Mouse (Mus musculus) brain, embryonic 14.5 days (tissue): ENCODE results near the gene Ndufb4. TPM values are rescaled to one million over a fixed set of nuclear protein-coding genes. Genes with fewer than 3 reads are reported as not detected.
A peak's percentile ranks its signal among the peaks of the same experiment; 100 is the strongest.
"Not testable (repeated sequence)": the region's sequence is repeated elsewhere in the genome, so short reads cannot be mapped to it uniquely, and the experiment has no call there.

ENCODE experiments used
- DNase-seq: peaks from one replicate; pipeline ENCODE4 v3.0.0-alpha.2; 2011; ENCODE audit warnings: low read depth
- CTCF ChIP-seq: fragments of 200-500 bp; IDR thresholded peaks from 2 replicates; pipeline ENCODE4 v1.5.1; 2012; ENCODE audit warnings: inconsistent platforms, mild to moderate bottlenecking, moderate library complexity, borderline replicate concordance; ENCODE audit not compliant: insufficient read depth, insufficient read length; ENCODE audit errors: extremely low read depth
- POLR2A ChIP-seq: fragments of 200-500 bp; IDR thresholded peaks from 2 replicates; pipeline ENCODE4 v1.6.1; 2012; ENCODE audit warnings: mild to moderate bottlenecking, inconsistent platforms, borderline replicate concordance; ENCODE audit not compliant: poor library complexity, insufficient read depth, insufficient read length, severe bottlenecking; ENCODE audit errors: extremely low read depth
- polyA plus RNA-seq: library from polyadenylated mRNA; depleted of rRNA; stranded (reverse); fragments of >200 nt; gene quantifications from 2 replicates; pipeline ENCODE4 v1.2.3, GENCODE M21; 2012; rRNA removed

The Ndufb4 gene
- polyA plus RNA-seq, result 41.7 and 67.5 TPM in 2 replicates

DNA sequence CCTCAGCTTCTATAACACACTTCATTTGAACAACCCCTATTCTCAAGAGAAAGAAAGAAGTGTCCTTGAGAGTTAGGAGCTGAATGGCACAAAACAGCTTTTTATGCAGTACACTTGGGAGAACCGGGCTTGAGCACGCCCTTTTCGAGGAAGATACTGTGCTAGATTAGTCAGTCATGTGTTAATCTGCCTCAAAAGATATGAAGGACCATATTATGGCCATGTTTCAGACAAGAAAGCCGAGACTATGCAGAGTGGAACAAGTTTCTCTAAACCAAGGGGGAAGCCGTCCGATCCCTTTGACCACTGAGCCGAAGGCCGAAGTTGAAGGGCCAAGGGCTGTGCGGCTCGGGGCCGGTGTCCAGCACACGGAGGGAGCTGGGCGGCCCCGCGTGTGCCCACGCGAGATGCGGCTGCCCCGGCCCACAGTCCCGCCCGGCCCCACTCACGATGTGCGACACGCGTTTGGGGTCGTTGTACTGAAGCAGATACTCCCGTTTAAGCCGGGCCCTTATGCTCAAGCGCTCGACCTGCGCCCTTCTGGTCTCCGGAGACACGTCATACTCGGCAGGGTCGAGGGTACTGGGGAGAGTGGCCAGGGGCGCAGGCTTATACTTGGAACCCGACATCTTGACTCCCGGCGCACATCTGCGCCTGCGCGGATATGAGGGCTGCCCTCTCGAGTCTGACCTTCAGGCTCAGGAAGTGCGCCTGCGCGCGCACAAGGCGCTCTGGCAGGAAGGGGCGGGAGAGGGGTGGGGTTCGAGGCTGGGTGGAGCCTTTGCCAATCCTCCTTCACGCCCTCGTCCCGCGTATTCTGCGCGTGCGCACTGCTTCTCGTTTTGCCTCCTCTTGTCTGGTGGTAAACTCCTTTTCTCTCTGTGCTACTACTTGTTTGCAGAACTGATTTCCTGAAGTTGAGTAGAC, at the start of gene Ndufb4:
Gene Ndufb4, minus strand, starts transcription at position 723 of the 927 bp plus-strand sequence.
- no peak for TF ChIP-seq POLR2A
- TF ChIP-seq CTCF, result no peak
- DNase-seq, result peak; percentile 99

DNA sequence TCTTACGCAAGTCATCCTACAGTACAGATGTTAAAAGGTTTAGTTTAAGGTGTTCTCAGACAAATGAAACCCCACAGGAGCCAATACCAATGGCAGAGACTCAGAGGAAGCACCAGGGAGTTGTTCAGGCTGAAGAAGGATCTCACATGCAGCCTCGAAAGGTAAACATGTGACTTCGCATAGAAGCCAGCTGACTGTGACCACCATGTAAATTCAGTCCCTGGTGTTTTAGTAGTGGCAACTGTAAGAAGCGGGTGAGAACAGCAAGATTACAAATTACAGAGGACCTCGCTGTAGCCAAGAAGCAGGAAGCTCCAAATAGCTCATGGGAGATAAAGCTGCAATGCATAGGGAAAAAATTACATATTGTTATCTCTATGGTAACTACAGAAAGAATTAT, 49.6 kb upstream of the Ndufb4 start:
- no peak for TF ChIP-seq POLR2A
- TF ChIP-seq CTCF, result no peak
- DNase-seq, result no peak

DNA sequence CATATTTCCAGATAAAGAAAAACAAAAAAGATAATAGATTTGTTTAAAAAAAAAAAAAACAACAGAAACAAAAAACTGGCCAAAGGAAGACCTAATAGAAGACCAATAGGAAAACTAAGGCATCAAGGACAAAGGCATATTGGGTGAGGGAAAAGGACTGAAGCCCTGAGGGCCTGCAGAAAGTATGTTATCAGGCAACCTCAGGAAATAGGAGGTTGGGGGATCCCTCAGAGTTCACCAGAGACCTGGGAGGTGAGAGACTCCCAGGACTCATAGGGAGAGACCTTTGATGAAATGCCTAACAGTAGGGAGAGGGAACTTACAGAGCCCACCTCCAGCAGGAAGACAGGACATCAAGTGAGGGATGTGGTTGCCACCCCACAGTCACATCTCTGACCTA, 45.8 kb upstream of the Ndufb4 start:
- not testable (repeated sequence) for DNase-seq

DNA sequence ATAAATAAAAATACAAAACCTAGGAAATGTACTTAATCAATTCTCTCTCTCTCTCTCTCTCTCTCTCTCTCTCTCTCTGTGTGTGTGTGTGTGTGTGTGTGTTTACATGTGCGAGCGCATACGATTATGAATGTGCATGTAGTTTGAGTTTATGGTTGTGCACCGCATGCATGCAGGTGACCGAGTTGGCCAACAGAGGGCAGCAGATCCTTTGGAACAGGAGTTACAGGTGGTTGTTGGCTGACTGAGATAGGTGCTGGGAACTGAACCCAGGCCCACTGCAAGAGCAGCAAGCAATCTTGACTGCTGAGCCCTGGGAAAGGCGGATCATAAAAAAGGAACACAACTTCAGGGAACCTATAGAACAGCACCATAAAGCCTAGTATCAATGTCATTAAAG, 44.5 kb upstream of the Ndufb4 start:
- TF ChIP-seq CTCF, result no peak
- no peak for TF ChIP-seq POLR2A
- no peak for DNase-seq

DNA sequence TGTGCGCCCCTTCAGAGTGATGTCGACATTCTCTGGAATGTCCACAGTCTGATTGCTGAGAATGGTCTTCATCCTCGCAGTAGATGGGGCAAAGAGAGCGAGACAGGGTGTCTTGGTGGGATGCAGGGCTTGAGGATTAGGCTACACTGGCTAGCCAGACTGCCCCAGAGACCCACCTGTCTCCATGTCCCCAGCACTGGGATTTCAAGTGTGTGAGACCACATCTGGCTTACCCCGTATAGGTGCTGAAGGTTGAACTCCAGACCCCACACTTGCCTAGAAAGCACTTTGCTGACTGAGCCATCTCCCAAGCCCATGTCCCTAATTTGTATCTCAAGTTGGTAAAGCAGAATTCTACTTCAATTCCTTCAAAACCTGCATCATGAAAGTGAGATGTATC, 43.0 kb upstream of the Ndufb4 start:
- TF ChIP-seq POLR2A (no peak), CTCF (no peak)
- no peak for DNase-seq

DNA sequence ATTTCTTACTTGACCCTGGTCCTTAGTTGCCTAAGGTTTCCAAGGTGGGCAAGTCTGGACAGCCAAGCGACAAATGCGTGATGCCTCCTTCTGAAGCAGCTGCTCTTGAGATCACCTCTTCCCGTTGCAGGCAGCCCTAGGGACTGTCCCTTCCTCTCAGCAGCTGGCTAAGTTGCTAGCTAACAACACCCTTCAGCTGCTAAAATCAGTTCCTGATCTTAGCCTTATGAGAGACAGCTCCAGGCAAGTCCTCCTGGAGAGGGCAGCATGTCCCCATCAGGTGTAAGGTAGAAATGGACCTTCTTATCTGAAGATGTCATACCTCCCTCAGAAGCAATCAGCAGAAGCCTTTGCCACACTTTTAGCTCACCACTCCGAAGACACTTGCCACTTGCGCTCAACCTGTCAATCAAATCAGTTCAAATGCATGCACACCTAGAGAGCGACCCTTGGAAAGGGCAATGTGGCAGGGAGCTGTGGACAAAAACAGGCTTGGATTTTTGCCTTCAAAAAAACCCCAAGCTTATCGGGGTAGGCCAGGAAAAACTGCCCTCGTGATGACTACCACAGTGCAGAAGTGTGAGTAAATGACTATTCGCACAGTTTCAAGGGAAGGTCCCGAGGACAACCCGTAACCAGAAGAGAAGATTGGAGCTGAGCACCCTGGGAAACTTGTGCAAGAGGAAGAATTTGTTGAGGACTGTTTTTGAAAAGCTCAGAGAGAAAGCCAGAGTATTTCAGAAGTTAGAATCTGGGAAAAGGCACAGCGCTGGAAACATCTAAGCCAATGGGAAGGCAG, 36.9 kb upstream of the Ndufb4 start:
- TF ChIP-seq CTCF (no peak; the same call in 1 of the 2 replicates), POLR2A (no peak)
- DNase-seq, result no peak

DNA sequence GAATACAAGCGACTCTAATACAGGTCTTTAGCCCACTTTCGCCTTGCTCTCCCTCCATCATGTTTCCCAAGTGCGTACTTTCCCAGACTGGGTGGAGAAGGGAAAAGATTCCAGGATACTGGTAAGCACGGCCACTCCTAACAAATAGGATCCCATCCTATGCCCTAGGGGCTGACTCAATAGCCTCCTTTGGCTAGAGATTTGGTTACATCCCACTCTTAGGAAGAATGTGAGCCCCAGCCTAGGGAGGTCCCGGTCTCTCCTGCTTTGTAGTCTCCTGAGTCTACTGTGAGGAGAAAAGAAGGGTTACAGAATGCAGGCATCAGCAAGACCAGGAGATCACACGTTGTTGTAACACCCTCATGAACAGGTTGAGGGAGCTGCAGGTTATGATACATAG, 36.2 kb upstream of the Ndufb4 start:
- TF ChIP-seq POLR2A (no peak), CTCF (no peak)
- DNase-seq, result no peak

DNA sequence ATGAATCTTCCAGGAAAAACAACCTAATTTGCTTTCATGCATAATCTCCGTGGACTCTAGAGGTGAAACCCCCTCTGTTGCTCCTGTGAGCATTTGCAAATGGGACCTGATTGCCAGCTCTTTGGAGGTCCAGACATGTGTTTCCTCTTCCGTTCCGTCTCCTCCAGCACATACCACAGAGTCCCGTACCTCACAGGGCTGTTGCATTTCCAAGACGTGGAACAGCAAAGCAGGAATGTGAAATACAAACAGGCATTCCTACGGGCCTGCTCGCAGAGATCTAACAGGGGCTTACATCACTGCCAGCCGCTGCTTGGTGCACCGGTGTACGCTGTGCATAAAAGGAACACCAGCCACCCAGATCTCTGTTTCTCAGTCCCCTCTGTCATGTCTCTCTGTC, 35.7 kb upstream of the Ndufb4 start:
- TF ChIP-seq CTCF, result no peak
- TF ChIP-seq POLR2A, result no peak

DNA sequence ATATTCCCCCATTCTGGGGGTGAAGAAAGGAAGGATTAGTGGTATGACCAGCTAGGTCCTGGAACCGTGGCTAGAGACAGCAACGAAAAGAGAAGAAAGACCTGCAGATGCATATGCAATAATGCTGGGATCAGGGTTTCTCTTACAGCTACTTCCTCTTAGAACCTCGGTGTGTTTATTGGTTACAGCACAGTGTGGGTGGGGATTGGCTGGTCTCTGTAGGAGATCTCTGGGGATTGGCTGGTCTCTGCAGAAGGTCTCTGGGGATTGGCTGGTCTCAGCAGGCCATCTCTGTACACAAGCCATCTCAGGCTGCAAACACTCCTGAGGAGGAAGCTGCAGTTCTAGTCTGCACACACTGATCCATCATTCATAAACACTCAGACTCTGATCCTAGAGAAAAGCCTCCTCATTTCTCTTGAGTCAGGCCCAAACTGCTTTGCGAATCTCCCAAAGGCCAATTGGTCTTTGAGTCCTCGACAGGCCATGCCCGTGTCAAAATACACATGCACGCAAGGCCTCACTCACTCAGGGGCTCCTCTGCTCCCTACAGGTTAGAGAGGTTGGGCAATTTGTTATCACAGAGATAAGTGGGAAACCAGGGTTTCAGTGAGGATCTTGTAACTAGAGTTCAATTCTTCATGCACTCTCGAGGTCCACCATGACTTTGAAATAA, 35.1 kb upstream of the Ndufb4 start:
- peak; percentile 53 for DNase-seq
- TF ChIP-seq POLR2A (no peak), CTCF (no peak)

More for the DNA sequence above, 35.7 kb upstream of the Ndufb4 start:
- DNase-seq, result no peak

DNA sequence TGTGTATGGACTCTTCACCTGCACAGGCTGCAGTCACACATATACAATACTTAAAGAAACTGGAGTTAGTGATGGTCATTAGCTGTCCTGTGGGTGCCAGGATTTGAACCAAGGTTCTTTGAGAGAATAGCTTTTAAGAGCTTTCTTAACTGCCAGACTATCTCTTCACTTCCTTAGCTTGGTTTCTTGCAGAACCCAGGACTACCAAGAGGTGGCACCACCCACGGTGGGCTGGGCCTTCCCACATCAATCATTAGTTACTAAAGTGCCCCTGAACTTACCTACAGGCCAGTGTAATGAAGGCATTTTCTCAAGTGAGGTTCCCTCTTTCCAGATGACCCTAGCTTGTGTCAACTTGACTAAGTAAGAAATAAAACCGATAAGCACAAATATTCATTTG, 33.9 kb upstream of the Ndufb4 start:
- TF ChIP-seq CTCF, result peak; percentile 22; the same call in 1 of the 2 replicates
- no peak for TF ChIP-seq POLR2A

DNA sequence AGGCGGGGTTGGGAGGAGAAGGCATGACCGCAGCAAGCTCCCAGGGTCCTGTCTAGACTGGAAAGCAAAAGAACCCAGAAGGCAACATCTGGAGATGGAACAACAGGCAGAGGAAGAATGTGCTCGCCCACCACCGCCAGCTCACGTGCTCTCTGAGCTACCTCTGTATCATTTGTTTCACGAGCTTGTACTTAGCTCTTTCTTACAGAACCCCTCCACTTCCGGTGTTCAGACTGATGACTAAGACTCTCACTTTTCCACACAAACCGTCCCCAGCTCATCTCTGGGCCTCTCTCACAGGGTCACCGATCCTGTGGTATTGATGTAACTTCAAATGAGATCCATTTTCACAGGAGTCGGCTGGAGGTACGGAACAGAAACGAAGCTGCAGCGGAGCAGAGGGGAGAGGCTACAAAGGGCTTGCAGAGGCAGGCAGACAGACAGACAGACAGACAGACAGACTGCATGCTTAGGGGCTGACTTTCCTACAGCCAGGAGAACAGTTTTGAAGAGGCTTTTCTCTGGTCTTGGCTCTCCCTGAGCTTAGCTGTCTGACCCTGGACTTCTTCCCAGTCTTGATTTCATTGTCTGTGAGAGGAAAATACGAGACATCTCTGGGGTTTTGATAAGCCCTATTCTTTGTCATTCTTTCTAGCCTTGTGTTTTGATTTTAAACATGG, 33.2 kb upstream of the Ndufb4 start:
- no peak for DNase-seq
- TF ChIP-seq CTCF (no peak), POLR2A (no peak)

More for the DNA sequence above, 33.9 kb upstream of the Ndufb4 start:
- DNase-seq, result no peak

DNA sequence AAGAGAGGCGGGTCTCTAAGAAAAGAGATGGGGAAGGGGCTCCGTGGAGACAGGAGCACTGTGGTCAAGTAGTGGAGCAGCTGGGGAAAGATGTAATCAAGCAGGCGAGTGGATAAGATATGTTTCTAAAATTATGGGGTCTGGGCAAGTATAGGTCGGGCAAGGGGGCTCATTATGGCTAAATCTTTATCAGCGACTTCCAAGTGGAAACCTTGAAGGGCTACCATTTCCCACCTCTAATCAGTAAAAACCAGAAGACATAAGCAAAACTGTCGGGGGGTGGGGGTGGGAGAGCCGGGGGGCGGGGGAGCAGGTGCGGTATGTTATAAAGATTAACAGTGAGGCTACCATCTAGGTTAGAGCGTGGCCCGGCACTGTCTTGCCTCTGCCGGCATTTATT, 32.6 kb upstream of the Ndufb4 start:
- TF ChIP-seq POLR2A, result no peak
- no peak for TF ChIP-seq CTCF
- no peak for DNase-seq
